In the genomic region with DNA sequence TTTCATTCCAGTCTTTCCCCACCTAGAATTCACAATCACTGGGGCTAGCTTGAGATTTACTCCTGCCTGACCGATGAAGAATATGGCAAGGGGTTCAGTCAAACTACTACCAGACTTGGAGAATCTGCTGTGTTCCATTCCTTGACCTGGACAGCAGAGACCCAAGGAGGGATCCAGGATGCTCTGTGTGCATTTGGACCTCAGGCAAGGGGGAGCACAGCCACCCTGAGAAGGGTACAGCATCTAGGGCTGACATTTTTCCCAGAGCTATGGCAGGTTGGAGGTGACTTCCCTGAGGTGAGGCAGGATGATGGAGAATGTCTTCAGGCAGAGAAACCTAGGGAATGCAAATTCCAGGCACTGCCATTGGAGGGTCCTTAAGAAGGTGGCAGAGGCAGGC, we compare ENCODE assay signal across 24 mouse cellular contexts.
"Had no signal": no experiment of that assay in that cellular context is flagged by ENCODE, and none has a peak within 500 bp of the region (broad histone marks: within the 10 kb centered on the region; RNA-seq: fewer than 3 reads in every experiment).

No protein-coding gene starts in this region.

- H3K4me1 ChIP-seq: hindbrain, embryonic 10.5 days; hindbrain, embryonic 12.5 days; liver, embryonic 13.5 days had no signal

- H3K4me2 ChIP-seq: heart, embryonic 12.5 days; hindbrain, embryonic 12.5 days; hindbrain, embryonic 14.5 days; kidney, embryonic 15.5 days; limb, embryonic 12.5 days; liver, embryonic 13.5 days had no signal

- DNase-seq: gastrocnemius, adult 2 months; gastrocnemius, postnatal 10 days; gastrocnemius, postnatal 25 days; heart, postnatal 10 days; heart, postnatal 4 days; kidney, adult 11 months; kidney, adult 2 months; kidney, adult 9 months; kidney, postnatal 14 days; kidney, postnatal 36 days; layer of hippocampus, adult 9-11 months; layer of hippocampus, postnatal 36 days; left cerebral cortex, postnatal 4 days; liver; liver, embryonic 13.5 days had no signal

- H3K27ac ChIP-seq: gastrocnemius, adult 2 months; hindbrain, embryonic 10.5 days; hindbrain, embryonic 12.5 days; hindbrain, embryonic 14.5 days; kidney, embryonic 15.5 days; kidney, postnatal 0 days; limb, embryonic 12.5 days; liver, embryonic 13.5 days had no signal

- H3K9ac ChIP-seq: heart, embryonic 12.5 days; hindbrain, embryonic 12.5 days; hindbrain, embryonic 14.5 days; kidney, embryonic 15.5 days; limb, embryonic 12.5 days; liver, embryonic 13.5 days had no signal

- H3K27me3 ChIP-seq: heart, embryonic 12.5 days; hindbrain, embryonic 12.5 days; kidney, embryonic 15.5 days; limb, embryonic 12.5 days; liver, embryonic 13.5 days had no signal

- H3K36me3 ChIP-seq: heart, embryonic 12.5 days; hindbrain, embryonic 10.5 days; hindbrain, embryonic 12.5 days; kidney, embryonic 15.5 days; limb, embryonic 12.5 days; liver, embryonic 13.5 days had no signal

- ATAC-seq: hindbrain, embryonic 16.5 days; intestine, embryonic 16.5 days had no signal

- H3K9me3 ChIP-seq: hindbrain, embryonic 10.5 days; kidney, embryonic 15.5 days had no signal

- H3K4me3 ChIP-seq: gastrocnemius, adult 2 months; heart, embryonic 12.5 days; hindbrain, embryonic 10.5 days; hindbrain, embryonic 12.5 days; kidney, embryonic 15.5 days; limb, embryonic 12.5 days; liver, embryonic 13.5 days had no signal
